Mouse (Mus musculus): ENCODE measurements around the gene Slc2a1. TPM values are rescaled to one million over a fixed set of nuclear protein-coding genes. Genes with fewer than 3 reads are reported as not detected.

The Slc2a1 gene
- polyA plus RNA-seq (2014; fragmentation: Nextera tagmentation; extraction: Ambion mirVana): 94.2 and 111 TPM in 2 replicates

GRCm38 (mm10) chr4:119108495-119109408 lies at the start of gene Slc2a1:
Gene Slc2a1, plus strand, starts transcription at chr4:119108711.
- DNase-seq (ENCODE audit: low spot score) (peak; percentile 98), ATAC-seq (ENCODE audit: low read depth) (peak; percentile 93)
- Histone ChIP-seq H3K4me3 (ENCODE audit: low read depth, low read length) (peak within 1 kb of the TSS; percentile 84), H3K4me2 (ENCODE audit: low read depth, low read length) (peak within 1 kb of the TSS; percentile 74), H3K4me1 (ENCODE audit: control insufficient read depth, insufficient read depth, low read length) (peaks cover 28% of the 10 kb centered on the region), H3K9me3 (ENCODE audit: control insufficient read depth, low read length) (no peaks in the 10 kb centered on the region), H3K36me3 (ENCODE audit: control insufficient read depth, insufficient read depth, low read length) (peaks cover 3% of the 10 kb centered on the region; the same call in 1 of the 2 replicates), H3K9ac (ENCODE audit: low read depth, low read length) (peak within 1 kb of the TSS; percentile 90), H3K27ac (replicated peaks; ENCODE audit: low read depth, low read length) (peak within 1 kb of the TSS; percentile 99), H3K27me3 (replicated peaks; ENCODE audit: control insufficient read depth, insufficient read depth, low read length) (no peaks in the 10 kb centered on the region)
- under 1% methylated on average over 51 of the region's 88 CpGs for WGBS

GRCm38 (mm10) chr4:119066791-119067190 lies 41.7 kb upstream of the Slc2a1 start:
- peaks cover 3% of the 10 kb centered on the region; the same call in 1 of the 2 replicates for H3K27me3 ChIP-seq (replicated peaks; ENCODE audit: control insufficient read depth, insufficient read depth, low read length)
- no peaks in the 10 kb centered on the region for H3K36me3 ChIP-seq (ENCODE audit: control insufficient read depth, insufficient read depth, low read length)
- DNase-seq (ENCODE audit: low spot score) (no peak), ATAC-seq (ENCODE audit: low read depth) (no peak)
- H3K4me1 ChIP-seq (ENCODE audit: control insufficient read depth, insufficient read depth, low read length): peaks cover 7% of the 10 kb centered on the region
- H3K9ac ChIP-seq (ENCODE audit: low read depth, low read length): no peak overlapping the region
- no peak overlapping the region for H3K4me2 ChIP-seq (ENCODE audit: low read depth, low read length)
- 61% methylated on average over 3 of the region's 3 CpGs for WGBS
- no peak overlapping the region for H3K27ac ChIP-seq (replicated peaks; ENCODE audit: low read depth, low read length)
- H3K9me3 ChIP-seq (ENCODE audit: control insufficient read depth, low read length): no peaks in the 10 kb centered on the region
- no peak overlapping the region for H3K4me3 ChIP-seq (ENCODE audit: low read depth, low read length)

GRCm38 (mm10) chr4:119067204-119067603 lies 41.3 kb upstream of the Slc2a1 start:
- H3K4me3 ChIP-seq (ENCODE audit: low read depth, low read length): no peak overlapping the region
- no peak overlapping the region for H3K9ac ChIP-seq (ENCODE audit: low read depth, low read length)
- no peak overlapping the region for H3K4me2 ChIP-seq (ENCODE audit: low read depth, low read length)
- H3K27me3 ChIP-seq (replicated peaks; ENCODE audit: control insufficient read depth, insufficient read depth, low read length): peaks cover 7% of the 10 kb centered on the region
- DNase-seq (ENCODE audit: low spot score): no peak
- H3K9me3 ChIP-seq (ENCODE audit: control insufficient read depth, low read length): no peaks in the 10 kb centered on the region
- H3K27ac ChIP-seq (replicated peaks; ENCODE audit: low read depth, low read length): no peak overlapping the region
- WGBS: 60% methylated on average over 2 of the region's 2 CpGs
- H3K4me1 ChIP-seq (ENCODE audit: control insufficient read depth, insufficient read depth, low read length): peaks cover 11% of the 10 kb centered on the region
- ATAC-seq (ENCODE audit: low read depth): no peak
- no peaks in the 10 kb centered on the region for H3K36me3 ChIP-seq (ENCODE audit: control insufficient read depth, insufficient read depth, low read length)

GRCm38 (mm10) chr4:119068918-119069317 lies 39.6 kb upstream of the Slc2a1 start:
- WGBS: 62% methylated on average over 6 of the region's 6 CpGs
- ATAC-seq (ENCODE audit: low read depth) (no peak), DNase-seq (ENCODE audit: low spot score) (no peak)
- Histone ChIP-seq H3K27ac (replicated peaks; ENCODE audit: low read depth, low read length) (no peak overlapping the region), H3K9ac (ENCODE audit: low read depth, low read length) (no peak overlapping the region), H3K4me2 (ENCODE audit: low read depth, low read length) (no peak overlapping the region), H3K4me3 (ENCODE audit: low read depth, low read length) (no peak overlapping the region), H3K27me3 (replicated peaks; ENCODE audit: control insufficient read depth, insufficient read depth, low read length) (peaks cover 11% of the 10 kb centered on the region), H3K9me3 (ENCODE audit: control insufficient read depth, low read length) (no peaks in the 10 kb centered on the region), H3K36me3 (ENCODE audit: control insufficient read depth, insufficient read depth, low read length) (no peaks in the 10 kb centered on the region), H3K4me1 (ENCODE audit: control insufficient read depth, insufficient read depth, low read length) (peaks cover 26% of the 10 kb centered on the region)

GRCm38 (mm10) chr4:119070181-119070580 lies 38.3 kb upstream of the Slc2a1 start:
- no peak for ATAC-seq (ENCODE audit: low read depth)
- WGBS: 95% methylated on average over 1 of the region's 1 CpGs
- DNase-seq (ENCODE audit: low spot score): no peak
- Histone ChIP-seq H3K4me3 (ENCODE audit: low read depth, low read length) (no peak overlapping the region), H3K9ac (ENCODE audit: low read depth, low read length) (no peak overlapping the region), H3K36me3 (ENCODE audit: control insufficient read depth, insufficient read depth, low read length) (no peaks in the 10 kb centered on the region), H3K27ac (replicated peaks; ENCODE audit: low read depth, low read length) (no peak overlapping the region), H3K4me1 (ENCODE audit: control insufficient read depth, insufficient read depth, low read length) (peaks cover 33% of the 10 kb centered on the region), H3K9me3 (ENCODE audit: control insufficient read depth, low read length) (no peaks in the 10 kb centered on the region), H3K4me2 (ENCODE audit: low read depth, low read length) (no peak overlapping the region), H3K27me3 (replicated peaks; ENCODE audit: control insufficient read depth, insufficient read depth, low read length) (peaks cover 11% of the 10 kb centered on the region)

GRCm38 (mm10) chr4:119070959-119071647 lies 37.4 kb upstream of the Slc2a1 start:
- 35% methylated on average over 16 of the region's 16 CpGs for WGBS
- Histone ChIP-seq H3K4me3 (ENCODE audit: low read depth, low read length) (no peak overlapping the region), H3K9me3 (ENCODE audit: control insufficient read depth, low read length) (no peaks in the 10 kb centered on the region), H3K4me2 (ENCODE audit: low read depth, low read length) (0 out of 2 replicates have a peak overlapping the region, but pooled peaks have one; percentile 14), H3K9ac (ENCODE audit: low read depth, low read length) (peak overlapping the region; percentile 46; the same call in 1 of the 2 replicates), H3K36me3 (ENCODE audit: control insufficient read depth, insufficient read depth, low read length) (no peaks in the 10 kb centered on the region), H3K4me1 (ENCODE audit: control insufficient read depth, insufficient read depth, low read length) (peaks cover 34% of the 10 kb centered on the region), H3K27me3 (replicated peaks; ENCODE audit: control insufficient read depth, insufficient read depth, low read length) (peaks cover 11% of the 10 kb centered on the region), H3K27ac (replicated peaks; ENCODE audit: low read depth, low read length) (peak overlapping the region; percentile 82)
- ATAC-seq (ENCODE audit: low read depth) (no peak; the same call in 1 of the 2 replicates), DNase-seq (ENCODE audit: low spot score) (no peak)

- WGBS: 15% methylated on average over 19 of the region's 19 CpGs
- no peak overlapping the region for H3K4me3 ChIP-seq (ENCODE audit: low read depth, low read length)
- H3K9me3 ChIP-seq (ENCODE audit: control insufficient read depth, low read length): no peaks in the 10 kb centered on the region
- H3K27me3 ChIP-seq (replicated peaks; ENCODE audit: control insufficient read depth, insufficient read depth, low read length): peaks cover 11% of the 10 kb centered on the region
- H3K4me1 ChIP-seq (ENCODE audit: control insufficient read depth, insufficient read depth, low read length): peaks cover 34% of the 10 kb centered on the region
- DNase-seq (ENCODE audit: low spot score) (peak; percentile 61), ATAC-seq (ENCODE audit: low read depth) (no peak; the same call in 1 of the 2 replicates)
- peak overlapping the region; percentile 39 for H3K4me2 ChIP-seq (ENCODE audit: low read depth, low read length)
- peak overlapping the region; percentile 46 for H3K9ac ChIP-seq (ENCODE audit: low read depth, low read length)
- H3K27ac ChIP-seq (replicated peaks; ENCODE audit: low read depth, low read length): peak overlapping the region; percentile 82
- H3K36me3 ChIP-seq (ENCODE audit: control insufficient read depth, insufficient read depth, low read length): no peaks in the 10 kb centered on the region
Observed at GRCm38 (mm10) chr4:119071648-119072362, 36.7 kb upstream of the Slc2a1 start.

GRCm38 (mm10) chr4:119072363-119072940 lies 36.1 kb upstream of the Slc2a1 start:
- Histone ChIP-seq H3K9ac (ENCODE audit: low read depth, low read length) (peak overlapping the region; percentile 46), H3K4me3 (ENCODE audit: low read depth, low read length) (peak overlapping the region; percentile 19; the same call in 1 of the 2 replicates), H3K4me1 (ENCODE audit: control insufficient read depth, insufficient read depth, low read length) (peaks cover 40% of the 10 kb centered on the region), H3K27ac (replicated peaks; ENCODE audit: low read depth, low read length) (peak overlapping the region; percentile 82), H3K27me3 (replicated peaks; ENCODE audit: control insufficient read depth, insufficient read depth, low read length) (peaks cover 11% of the 10 kb centered on the region), H3K4me2 (ENCODE audit: low read depth, low read length) (peak overlapping the region; percentile 39), H3K36me3 (ENCODE audit: control insufficient read depth, insufficient read depth, low read length) (no peaks in the 10 kb centered on the region), H3K9me3 (ENCODE audit: control insufficient read depth, low read length) (no peaks in the 10 kb centered on the region)
- WGBS: 22% methylated on average over 19 of the region's 19 CpGs
- ATAC-seq (ENCODE audit: low read depth) (no peak), DNase-seq (ENCODE audit: low spot score) (no peak)
